Mouse (Mus musculus): ENCODE measurements around the gene Islr.

Islr gene

GRCm38 (mm10) chr9:58196610-58197567, 7.2 kb downstream of the Islr start:
- no peak for DNase-seq

DNA sequence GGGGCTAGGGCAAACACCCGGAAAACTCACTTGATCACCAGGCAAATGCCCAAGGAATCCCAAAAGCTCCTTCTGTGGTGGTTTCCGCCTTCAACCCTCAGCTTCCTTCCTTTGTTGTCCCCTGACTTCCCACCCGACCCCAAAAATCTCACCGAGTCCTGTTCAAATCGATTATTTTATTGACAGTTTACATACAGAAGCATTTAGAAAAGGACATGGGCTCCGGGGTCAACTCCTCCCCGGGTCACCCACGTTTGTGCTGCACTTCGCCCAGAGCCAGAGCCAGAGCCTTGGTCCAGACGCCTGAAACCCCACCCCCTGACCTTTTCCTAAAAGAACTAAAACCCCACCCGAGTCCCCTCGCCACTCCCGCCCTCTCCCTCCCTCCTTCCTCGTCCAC, 8.0 kb downstream of the Islr start:
- DNase-seq, result no peak

GRCm38 (mm10) chr9:58195671-58196070, 8.4 kb downstream of the Islr start:
- DNase-seq, result no peak

DNA sequence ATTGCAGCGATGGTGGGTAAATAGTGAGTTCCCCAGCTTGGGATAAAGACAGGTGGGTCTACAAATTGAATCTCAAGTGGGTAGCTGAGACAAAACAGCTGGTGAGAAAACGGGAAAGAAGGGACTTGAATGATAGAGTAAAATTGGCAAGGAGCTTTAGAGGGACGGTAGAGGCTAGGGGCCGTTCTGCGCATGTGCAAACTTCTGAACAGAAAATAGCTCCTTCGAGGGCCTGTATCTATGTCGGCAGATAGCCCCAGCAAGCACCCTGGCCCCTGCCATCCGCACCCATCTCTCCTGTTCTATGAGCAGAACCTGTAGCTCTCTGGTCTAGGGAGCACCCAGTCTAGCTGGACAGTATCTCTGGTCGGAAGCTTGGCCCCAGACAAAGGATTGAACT, 9.9 kb downstream of the Islr start:
- no peak for DNase-seq

- peak in 1 of 2 experiments; percentile 17 for DNase-seq
These were observed 19.6 kb downstream of the Islr start for GRCm38 (mm10) chr9:58184456-58184855.

GRCm38 (mm10) chr9:58179390-58179789, 24.7 kb downstream of the Islr start:
- no peak for DNase-seq

DNA sequence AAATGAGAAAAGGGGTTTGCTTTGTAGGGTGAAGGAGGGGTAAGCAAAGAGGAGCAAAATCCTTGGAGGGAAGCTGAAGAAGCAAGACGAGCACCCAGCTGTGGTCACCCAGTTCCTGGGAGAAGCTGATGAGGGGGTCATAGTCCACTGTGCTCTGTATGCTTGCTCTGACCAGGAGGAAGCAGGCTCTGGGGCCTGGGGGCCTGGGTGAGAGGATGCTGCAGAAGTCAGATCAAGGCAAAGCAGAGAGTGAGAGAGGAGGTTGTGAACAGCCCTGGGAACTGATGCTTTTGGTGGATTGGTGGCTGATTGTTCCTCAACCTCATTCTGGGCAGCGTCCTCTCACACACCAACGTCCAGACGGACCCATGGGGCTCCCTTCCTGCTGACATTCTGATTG, 26.9 kb downstream of the Islr start:
- no peak for DNase-seq

DNA sequence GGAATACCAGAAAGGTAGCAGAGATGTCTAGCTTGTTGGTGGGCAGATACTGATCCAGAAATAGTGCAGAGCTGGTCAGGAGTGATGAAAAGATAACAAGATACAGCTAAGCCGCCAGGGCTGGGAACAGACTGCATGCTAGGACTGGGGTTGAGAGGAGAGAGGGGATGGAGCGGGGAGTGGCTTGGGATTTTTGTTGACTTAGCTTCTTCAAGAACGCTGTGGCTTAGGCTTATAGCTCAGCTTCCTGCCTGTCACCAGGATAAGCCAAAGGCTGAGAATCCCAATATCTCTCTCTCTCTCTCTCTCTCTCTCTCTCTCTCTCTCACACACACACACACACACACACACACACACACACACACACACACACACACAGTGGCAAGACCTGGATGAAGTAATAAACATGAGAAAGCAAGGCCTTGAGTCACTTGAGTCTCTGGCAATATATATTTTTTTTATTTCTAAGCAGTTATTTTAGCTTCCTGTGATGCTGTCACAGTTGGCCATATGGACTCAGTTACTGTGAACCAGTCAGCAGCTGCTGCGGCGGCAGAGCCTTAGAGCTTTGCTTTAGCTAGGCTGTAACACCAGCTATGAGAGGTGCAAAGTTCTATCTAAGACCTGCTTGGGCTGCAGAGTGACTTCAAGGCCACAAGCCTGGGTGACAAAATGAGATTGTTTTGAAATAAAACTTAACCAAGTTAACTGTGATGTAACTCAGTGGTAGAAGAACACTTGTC, 28.2 kb downstream of the Islr start:
- DNase-seq, result no peak

- DNase-seq, result no peak
These were observed 29.3 kb downstream of the Islr start for GRCm38 (mm10) chr9:58174818-58175251.

DNA sequence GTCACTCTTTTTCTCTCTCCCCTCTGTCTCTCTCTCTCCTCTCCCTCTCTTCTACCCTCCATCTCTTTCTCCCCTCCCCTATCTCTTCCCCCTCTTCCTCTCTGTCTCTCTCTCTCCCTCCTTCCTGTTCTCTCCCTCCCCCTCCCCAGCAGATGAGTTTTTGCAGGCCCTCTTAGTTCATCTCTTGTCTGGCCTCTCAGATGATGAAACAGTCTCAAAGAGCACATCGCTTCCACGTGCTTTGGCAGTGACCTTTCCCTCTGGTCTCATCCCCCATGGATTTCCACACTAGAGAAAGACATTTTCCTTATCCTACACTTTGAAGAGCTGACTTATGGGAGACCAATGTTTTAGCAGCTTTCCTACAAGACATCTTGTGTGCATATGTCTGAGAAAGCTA, 31.2 kb downstream of the Islr start:
- DNase-seq, result no peak

GRCm38 (mm10) chr9:58169426-58169825, 34.7 kb downstream of the Islr start:
- DNase-seq, result no peak

- DNase-seq, result no peak
These were observed 35.2 kb downstream of the Islr start for GRCm38 (mm10) chr9:58168880-58169279.

GRCm38 (mm10) chr9:58165779-58166178, 38.3 kb downstream of the Islr start:
- no peak for DNase-seq

DNA sequence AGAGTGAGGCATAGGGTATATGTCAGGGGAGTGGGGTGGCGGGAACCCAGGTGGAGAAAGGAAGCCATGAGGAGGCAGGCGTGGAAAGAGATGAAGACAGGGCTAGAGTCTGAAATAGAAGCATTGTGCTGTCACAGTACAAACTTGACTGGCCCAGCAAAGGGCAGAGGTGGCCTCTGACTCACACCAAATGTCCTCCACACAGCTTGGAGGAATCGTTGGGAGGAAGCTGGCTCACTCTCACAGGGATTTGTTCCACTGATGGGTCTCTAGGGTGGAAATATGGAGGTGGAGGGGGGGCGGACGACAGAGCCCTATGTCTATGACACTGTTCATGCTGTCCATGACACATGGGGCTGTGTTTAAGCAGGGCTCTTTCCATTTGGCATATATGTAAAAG, 41.0 kb downstream of the Islr start:
- DNase-seq, result no peak

DNA sequence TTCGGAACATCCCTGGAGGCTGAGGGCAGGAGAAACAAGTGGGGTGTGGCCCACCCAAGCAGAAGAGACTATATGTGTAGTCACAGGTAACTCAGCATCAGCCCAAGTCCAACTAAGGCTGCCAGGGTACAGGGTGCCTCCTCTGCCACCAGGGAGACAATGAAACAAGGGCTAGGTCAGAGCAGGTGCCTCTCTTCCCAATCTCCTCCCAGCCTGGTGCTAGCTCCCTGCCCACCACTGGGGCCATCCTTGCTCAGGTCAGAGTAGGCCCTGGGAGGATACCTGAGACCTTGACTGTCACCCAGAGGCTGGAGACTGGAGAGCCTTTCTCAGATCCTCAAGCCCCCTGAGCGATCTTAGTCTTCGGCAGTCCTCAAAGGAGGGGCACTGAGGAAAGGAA, 41.9 kb downstream of the Islr start:
- DNase-seq, result no peak

GRCm38 (mm10) chr9:58160315-58160714, 43.8 kb downstream of the Islr start:
- no peak for DNase-seq

DNA sequence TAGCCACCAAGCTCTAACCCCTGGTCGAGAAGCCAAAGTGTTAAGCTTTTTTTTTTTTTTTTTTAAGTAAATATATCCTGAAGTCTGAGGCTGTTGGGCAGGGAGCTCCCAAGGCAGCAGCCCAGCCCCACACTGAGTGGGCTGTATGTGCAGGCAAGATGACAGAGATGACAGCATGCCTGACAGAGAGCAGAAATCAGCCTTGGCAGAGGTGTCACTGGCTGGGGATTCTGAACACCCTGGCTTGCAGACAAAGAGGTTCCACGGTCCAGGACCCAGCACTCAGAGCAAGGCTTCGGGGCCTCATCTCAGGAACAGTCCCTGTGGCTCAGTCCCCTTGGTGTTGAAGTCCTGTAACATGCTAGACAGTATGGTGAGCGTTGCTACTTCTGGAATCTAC, 44.3 kb downstream of the Islr start:
- no peak for DNase-seq

DNA sequence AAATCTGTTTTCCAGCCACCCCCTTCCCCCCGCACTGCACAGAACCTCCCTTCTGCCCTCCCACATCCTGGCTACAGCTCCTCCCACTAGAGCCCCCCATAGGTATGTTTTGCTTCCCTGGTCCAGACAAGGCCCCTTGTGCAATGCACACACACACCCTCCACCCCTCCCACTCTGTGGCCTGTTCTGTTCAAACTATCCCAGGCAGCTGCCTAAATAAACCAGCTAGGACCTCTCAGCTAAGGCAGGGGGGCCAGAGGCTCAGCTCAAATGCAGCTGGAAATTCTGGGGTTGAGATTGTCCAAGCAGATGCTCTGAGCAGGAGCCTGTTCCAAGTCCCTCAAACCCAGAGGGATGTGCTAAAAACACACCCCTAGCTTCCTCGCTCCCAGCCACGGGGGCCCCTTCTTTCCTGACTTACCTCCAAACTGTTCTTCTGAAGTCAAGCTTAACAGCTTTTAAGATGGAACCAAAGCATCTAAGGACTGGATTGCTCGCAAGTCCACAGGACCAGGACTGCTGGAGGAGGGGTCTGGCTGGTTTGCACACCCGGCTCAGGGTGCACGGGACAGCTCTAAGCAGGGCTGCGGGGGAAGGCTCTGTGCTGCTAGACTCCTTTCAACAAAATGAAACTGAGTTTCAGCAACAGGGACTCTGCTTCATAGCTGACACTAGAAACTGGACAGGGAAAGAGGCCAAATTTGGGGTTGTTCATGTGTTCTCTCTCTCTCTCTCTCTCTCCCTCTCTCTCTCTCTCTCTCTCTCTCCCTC, 45.4 kb downstream of the Islr start:
- DNase-seq, result no peak

GRCm38 (mm10) chr9:58157838-58158237, 46.3 kb downstream of the Islr start:
- DNase-seq, result no peak

DNA sequence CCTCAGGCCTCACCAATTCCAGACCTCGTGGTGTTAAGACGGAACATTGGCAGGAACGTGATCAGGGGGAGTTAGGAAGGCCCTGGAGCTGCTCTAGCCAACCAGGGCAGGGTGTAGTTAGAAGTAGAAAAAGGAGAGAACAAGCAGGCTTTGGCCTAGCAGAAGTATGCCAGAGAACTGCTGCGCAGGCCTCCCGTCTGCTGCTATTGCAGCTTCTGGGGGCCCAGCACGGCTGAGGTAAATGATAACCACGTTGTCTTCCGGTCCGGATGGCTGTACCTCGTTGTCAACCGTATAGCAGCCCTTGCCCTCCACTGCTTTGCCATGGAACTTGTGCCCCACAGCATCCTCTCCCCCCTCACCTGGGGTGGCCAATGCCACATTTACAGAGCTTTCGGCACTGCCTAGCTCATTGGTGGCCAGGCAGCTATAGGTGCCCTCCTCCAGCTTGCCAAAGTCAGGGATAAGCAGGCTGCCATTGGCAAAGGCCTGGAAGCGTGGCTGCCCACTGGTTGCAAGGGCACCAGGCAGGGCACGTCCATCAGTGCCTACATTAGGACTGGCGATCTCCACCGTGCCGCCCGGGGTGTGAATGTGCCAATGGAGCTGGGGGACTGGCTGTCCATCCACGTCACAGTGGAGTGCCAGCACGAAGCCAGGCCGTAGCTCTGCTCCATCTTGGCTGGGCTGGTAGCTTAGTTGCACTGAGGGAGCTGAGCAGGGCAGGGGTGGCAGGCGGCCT, 47.1 kb downstream of the Islr start:
- DNase-seq, result no peak

DNA sequence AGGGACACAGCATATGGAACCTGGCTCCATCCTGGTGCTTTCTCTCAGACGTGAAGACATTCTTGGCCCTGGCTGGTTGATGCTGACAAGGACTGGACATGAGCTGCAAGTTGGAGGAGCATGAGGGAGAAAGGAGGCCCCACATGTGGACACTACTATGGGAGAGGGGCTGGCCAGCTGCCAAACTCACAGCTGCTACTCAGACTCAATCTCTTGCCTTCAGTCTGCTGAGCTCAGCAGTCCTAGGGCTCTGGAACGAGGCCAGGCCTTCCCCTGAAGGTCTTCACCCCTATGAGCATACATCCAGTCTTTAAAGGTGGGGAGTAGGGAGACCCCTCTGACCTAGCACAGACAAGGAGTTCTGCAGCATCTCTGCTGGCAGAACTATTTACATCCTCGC, 48.7 kb downstream of the Islr start:
- DNase-seq, result no peak

DNA sequence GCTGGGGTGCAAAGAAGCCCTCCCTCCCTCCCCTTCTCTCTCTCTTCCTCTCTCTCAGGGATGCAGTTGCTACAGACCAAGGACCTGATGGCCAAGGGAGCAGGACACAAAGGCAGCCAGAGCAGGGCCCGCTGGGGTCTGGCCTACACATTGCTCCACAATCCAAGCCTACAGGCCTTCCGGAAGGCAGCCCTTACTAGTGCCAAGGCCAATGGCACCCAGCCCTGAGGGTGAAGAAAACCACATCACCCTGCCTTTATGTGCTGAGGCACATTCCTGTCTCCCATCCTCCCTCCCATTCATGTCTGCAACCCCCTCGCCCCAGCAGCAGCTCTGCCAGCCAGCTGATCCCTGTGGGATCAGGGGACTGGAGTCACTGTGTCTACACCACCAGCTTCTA, 51.0 kb downstream of the Islr start:
- DNase-seq, result no peak
